Mouse (Mus musculus) layer of hippocampus, adult 9-11 months (tissue): ENCODE data around the gene Zfyve27.

ENCODE experiments used
- DNase-seq: peaks from one replicate; pipeline ENCODE4 v3.0.0; 2022

Gene Zfyve27

GRCm38 (mm10) chr19:42243401-42243800, 79.7 kb downstream of the Zfyve27 start:
- DNase-seq = no peak
